In genomic region chr10:84710827-84711226, GRCm38 (mm10) we compare ENCODE assay signal across 16 mouse cellular contexts. TPM values are rescaled to one million over a fixed set of nuclear protein-coding genes. Genes with fewer than 3 reads are reported as not detected.
A peak's percentile ranks its signal among the peaks of the same experiment; 100 is the strongest.
DNase-seq lines count a peak whose midpoint lies in the region; ATAC-seq and TF ChIP-seq lines count a peak whose summit lies in the region.
"Had no signal": no experiment of that assay in that cellular context is flagged by ENCODE, and none has a peak within 500 bp of the region (broad histone marks: within the 10 kb centered on the region; RNA-seq: fewer than 3 reads in every experiment).

No protein-coding gene starts in this region.

- ATAC-seq in intestine, embryonic 14.5 days (replicated peaks; ENCODE audit: low FRiP score, low TSS enrichment, low read depth): 0 out of 2 replicates have a peak, but pooled peaks have one; percentile 27
- ATAC-seq in intestine, postnatal 0 days: no peak
- ATAC-seq in forebrain, embryonic 13.5 days: peak; percentile 76
- peak; percentile 74; the same call in 1 of the 2 replicates for ATAC-seq in intestine, embryonic 16.5 days
- peak; percentile 74 for ATAC-seq in neural tube, embryonic 13.5 days (ENCODE audit: low read depth)
- ATAC-seq: activated CD4-positive, CD25-positive, alpha-beta regulatory T cell, adult 4 months had no signal

- TF ChIP-seq CTCF in intestine, postnatal 0 days (IDR thresholded peaks at IDR 0.05; ENCODE audit: low read depth): no peak

- H3K27ac ChIP-seq in intestine, embryonic 14.5 days (ENCODE audit: low read depth): no peak overlapping the region
- no peak overlapping the region for H3K27ac ChIP-seq in intestine, postnatal 0 days (ENCODE audit: low read depth, low read length)
- H3K27ac ChIP-seq in forebrain, embryonic 13.5 days: no peak overlapping the region; the same call in 1 of the 2 replicates
- H3K27ac ChIP-seq in intestine, embryonic 16.5 days (ENCODE audit: low read length): no peak overlapping the region
- H3K27ac ChIP-seq in neural tube, embryonic 13.5 days (replicated peaks): peak overlapping the region; percentile 72
- H3K27ac ChIP-seq: embryonic facial prominence, embryonic 12.5 days; heart, embryonic 15.5 days; limb, embryonic 10.5 days had no signal

- H3K4me3 ChIP-seq in intestine, embryonic 14.5 days (ENCODE audit: low read depth, low read length): no peak overlapping the region
- H3K4me3 ChIP-seq in intestine, postnatal 0 days (ENCODE audit: low read depth, low read length): no peak overlapping the region
- no peak overlapping the region for H3K4me3 ChIP-seq in forebrain, embryonic 13.5 days
- H3K4me3 ChIP-seq in intestine, embryonic 16.5 days (ENCODE audit: low read length): no peak overlapping the region
- H3K4me3 ChIP-seq in neural tube, embryonic 13.5 days: no peak overlapping the region
- H3K4me3 ChIP-seq: embryonic facial prominence, embryonic 12.5 days; heart, embryonic 15.5 days; limb, embryonic 10.5 days; myocyte had no signal

- no peak overlapping the region for H3K4me2 ChIP-seq in intestine, embryonic 14.5 days (ENCODE audit: low read length)
- H3K4me2 ChIP-seq in intestine, postnatal 0 days (replicated peaks; ENCODE audit: low read depth): no peak overlapping the region
- no peak overlapping the region for H3K4me2 ChIP-seq in forebrain, embryonic 13.5 days
- no peak overlapping the region for H3K4me2 ChIP-seq in intestine, embryonic 16.5 days (ENCODE audit: low read depth, low read length)
- H3K4me2 ChIP-seq in neural tube, embryonic 13.5 days: peak overlapping the region; percentile 18; the same call in 1 of the 2 replicates
- H3K4me2 ChIP-seq: embryonic facial prominence, embryonic 12.5 days; heart, embryonic 15.5 days had no signal

- H3K9me3 ChIP-seq in intestine, embryonic 14.5 days (ENCODE audit: control insufficient read depth, low read length): no peaks in the 10 kb centered on the region
- no peaks in the 10 kb centered on the region for H3K9me3 ChIP-seq in intestine, postnatal 0 days (ENCODE audit: control insufficient read depth)
- H3K9me3 ChIP-seq in forebrain, embryonic 13.5 days (replicated peaks): no peaks in the 10 kb centered on the region
- H3K9me3 ChIP-seq in intestine, embryonic 16.5 days (ENCODE audit: control insufficient read depth, low read length): no peaks in the 10 kb centered on the region
- no peaks in the 10 kb centered on the region for H3K9me3 ChIP-seq in neural tube, embryonic 13.5 days
- H3K9me3 ChIP-seq: embryonic facial prominence, embryonic 12.5 days; heart, embryonic 15.5 days; limb, embryonic 10.5 days had no signal

- 44% methylated on average over 4 of the region's 4 CpGs for WGBS in intestine, embryonic 14.5 days
- WGBS in intestine, postnatal 0 days: 24% methylated on average over 4 of the region's 4 CpGs
- 13% methylated on average over 4 of the region's 4 CpGs for WGBS in forebrain, embryonic 13.5 days
- 38% methylated on average over 4 of the region's 4 CpGs for WGBS in intestine, embryonic 16.5 days
- WGBS in neural tube, embryonic 13.5 days: 10% methylated on average over 4 of the region's 4 CpGs

- DNase-seq in intestine, embryonic 14.5 days (ENCODE audit: low spot score): no peak
- DNase-seq in urinary bladder, adult 2 months (ENCODE audit: low spot score): no peak
- no peak for DNase-seq in left cerebral cortex, adult 8-10 months (ENCODE audit: low spot score in 2 of 2)
- no peak for DNase-seq in liver
- DNase-seq: right cerebral cortex, postnatal 14 days had no signal

- H3K9ac ChIP-seq in intestine, embryonic 14.5 days (ENCODE audit: low read length): no peak overlapping the region
- H3K9ac ChIP-seq in intestine, postnatal 0 days (ENCODE audit: low read depth, low read length): no peak overlapping the region
- no peak overlapping the region for H3K9ac ChIP-seq in forebrain, embryonic 13.5 days
- H3K9ac ChIP-seq in intestine, embryonic 16.5 days (ENCODE audit: low read depth, low read length): no peak overlapping the region
- H3K9ac ChIP-seq in neural tube, embryonic 13.5 days: no peak overlapping the region
- H3K9ac ChIP-seq: embryonic facial prominence, embryonic 12.5 days; heart, embryonic 15.5 days had no signal

- peaks cover 25% of the 10 kb centered on the region for H3K36me3 ChIP-seq in intestine, embryonic 14.5 days (ENCODE audit: control insufficient read depth, insufficient read depth, low read length)
- H3K36me3 ChIP-seq in intestine, postnatal 0 days (ENCODE audit: control insufficient read depth, insufficient read depth): peaks cover 15% of the 10 kb centered on the region
- H3K36me3 ChIP-seq in forebrain, embryonic 13.5 days (ENCODE audit: poor library complexity, severe bottlenecking): peaks cover 21% of the 10 kb centered on the region
- H3K36me3 ChIP-seq in intestine, embryonic 16.5 days (ENCODE audit: control insufficient read depth, insufficient read depth, low read length): no peaks in the 10 kb centered on the region
- peaks cover 9% of the 10 kb centered on the region; the same call in 1 of the 2 replicates for H3K36me3 ChIP-seq in neural tube, embryonic 13.5 days

- peaks cover 7% of the 10 kb centered on the region; the same call in 1 of the 2 replicates for H3K4me1 ChIP-seq in intestine, embryonic 14.5 days (replicated peaks; ENCODE audit: control insufficient read depth, insufficient read depth, low read length)
- no peaks in the 10 kb centered on the region for H3K4me1 ChIP-seq in intestine, postnatal 0 days (replicated peaks; ENCODE audit: control insufficient read depth, insufficient read depth, low read length)
- H3K4me1 ChIP-seq in forebrain, embryonic 13.5 days: peaks cover 65% of the 10 kb centered on the region
- H3K4me1 ChIP-seq in intestine, embryonic 16.5 days (ENCODE audit: control insufficient read depth, insufficient read depth, low read length): peaks cover 5% of the 10 kb centered on the region; the same call in 1 of the 2 replicates
- peaks cover 86% of the 10 kb centered on the region for H3K4me1 ChIP-seq in neural tube, embryonic 13.5 days (replicated peaks)

- H3K27me3 ChIP-seq in intestine, embryonic 14.5 days (replicated peaks; ENCODE audit: control insufficient read depth, insufficient read depth, low read length): no peaks in the 10 kb centered on the region
- H3K27me3 ChIP-seq in intestine, postnatal 0 days (replicated peaks; ENCODE audit: control insufficient read depth, insufficient read depth, low read length): no peaks in the 10 kb centered on the region
- peaks cover 16% of the 10 kb centered on the region for H3K27me3 ChIP-seq in forebrain, embryonic 13.5 days
- no peaks in the 10 kb centered on the region for H3K27me3 ChIP-seq in intestine, embryonic 16.5 days (replicated peaks; ENCODE audit: control insufficient read depth, insufficient read depth, low read length)
- H3K27me3 ChIP-seq in neural tube, embryonic 13.5 days: no peaks in the 10 kb centered on the region
- H3K27me3 ChIP-seq: embryonic facial prominence, embryonic 12.5 days; heart, embryonic 15.5 days had no signal

RNA-seq across cellular contexts. Expression of gene Rfx4, which starts 45.0 kb away (rescaled TPM):
- polyA plus RNA-seq in intestine, embryonic 14.5 days (2014; fragmentation: Nextera tagmentation; extraction: Ambion mirVana): not detected in 2 replicates
- not detected in 2 replicates for polyA plus RNA-seq in intestine, postnatal 0 days (2015; fragmentation: Nextera tagmentation; extraction: Ambion mirVana)
- polyA plus RNA-seq in forebrain, embryonic 13.5 days (2015; fragmentation: Nextera tagmentation; extraction: Ambion mirVana): 11.8 and 15.6 TPM in 2 replicates
- not detected in 2 replicates for polyA plus RNA-seq in intestine, embryonic 16.5 days (2015; fragmentation: Nextera tagmentation; extraction: Ambion mirVana)
- 21.8 and 22.7 TPM in 2 replicates for polyA plus RNA-seq in neural tube, embryonic 13.5 days (2015; fragmentation: Nextera tagmentation; extraction: Ambion mirVana)
- polyA plus RNA-seq in urinary bladder, adult 2 months (2012; rRNA removed): 0.06 TPM in 1 of 2 replicates, not detected in the other
- total RNA-seq in left cerebral cortex, adult 8-10 months (2022): 10 to 100 TPM; 10.6 to 13.1 (median 12.3) TPM
- total RNA-seq: gastrocnemius, adult 18-20 months had no signal
- polyA plus RNA-seq: activated CD4-positive, CD25-positive, alpha-beta regulatory T cell, adult 4 months; heart, embryonic 15.5 days; large intestine, adult 2 months; limb, embryonic 10.5 days had no signal

Comparison
In these comparisons a context has a peak if more than half of its experiments do, and no peak if none do; other contexts are left out.
1. RNA of gene Rfx4, which starts 45.0 kb away (polyA plus RNA-seq): 21.8 to 22.7 TPM in neural tube, embryonic 13.5 days and 11.8 to 15.6 TPM in forebrain, embryonic 13.5 days; 0.06 TPM in urinary bladder, adult 2 months, not detected in intestine, embryonic 14.5 days, not detected in intestine, postnatal 0 days and not detected in intestine, embryonic 16.5 days; every median in the first group is over 10 times any median in the second.